Mouse (Mus musculus) v-Abl transformed pro-B cells (cell line): ENCODE data around the gene Tmem130.

Experiments used
- in situ Hi-C, 2 experiments: fragments of 400-800 bp; cut with MboI; formaldehyde crosslinking; loops; one replicate each; pipeline ENCODE4 v1.15.1; 2025; ENCODE audit not compliant: unreplicated experiment in 2 of 2

The Tmem130 gene

GRCm38 (mm10) chr5:144752432-144752831 lies 9.2 kb downstream of the Tmem130 start:
- in situ Hi-C loops: loop anchor here (25.0 kb wide), 2 partner anchors 1440 to 1640 kb away; partner anchors contain the start of genes E130309D02Rik (in 1 of the 2) and Rnf216 (in 1 of the 2)

GRCm38 (mm10) chr5:144737101-144737500 lies 24.5 kb downstream of the Tmem130 start:
- in situ Hi-C loops: loop anchor here (5.0 to 25.0 kb wide), 7 partner anchors 350 to 1302 kb away; partner anchors contain the start of gene Usp42 (in 1 of the 2)

- in situ Hi-C loops: loop anchor here (5.0 to 25.0 kb wide), 10 partner anchors 348 to 1303 kb away; partner anchors contain the start of gene Usp42 (in 1 of the 2)
Observed at GRCm38 (mm10) chr5:144734949-144735348, 26.7 kb downstream of the Tmem130 start.

- in situ Hi-C loops: loop anchor here (5.0 to 25.0 kb wide), 10 partner anchors 347 to 1302 kb away; partner anchors contain the start of gene Usp42 (in 1 of the 2)
Observed at GRCm38 (mm10) chr5:144733953-144734352, 27.7 kb downstream of the Tmem130 start.

- in situ Hi-C loops: loop anchor here in 1 of 2 experiments (25.0 kb wide), 1 partner anchor 1167 kb away; no protein-coding TSS in a partner anchor
Observed at GRCm38 (mm10) chr5:144729216-144729615, 32.4 kb downstream of the Tmem130 start.

GRCm38 (mm10) chr5:144728237-144728636 lies 33.4 kb downstream of the Tmem130 start:
- in situ Hi-C loops: loop anchor here in 1 of 2 experiments (25.0 kb wide), 1 partner anchor 1166 kb away; no protein-coding TSS in a partner anchor

GRCm38 (mm10) chr5:144727119-144727518 lies 34.5 kb downstream of the Tmem130 start:
- in situ Hi-C loops: loop anchor here in 1 of 2 experiments (25.0 kb wide), 1 partner anchor 1165 kb away; no protein-coding TSS in a partner anchor

- in situ Hi-C loops: loop anchor here in 1 of 2 experiments (25.0 kb wide), 1 partner anchor 1163 kb away; no protein-coding TSS in a partner anchor
Observed at GRCm38 (mm10) chr5:144725554-144725953, 36.1 kb downstream of the Tmem130 start.

GRCm38 (mm10) chr5:144724926-144725325 lies 36.7 kb downstream of the Tmem130 start:
- in situ Hi-C loops: loop anchor here (25.0 kb wide), 2 partner anchors 1163 to 1737 kb away; no protein-coding TSS in a partner anchor

GRCm38 (mm10) chr5:144720281-144720680 lies 41.3 kb downstream of the Tmem130 start:
- in situ Hi-C loops: loop anchor here in 1 of 2 experiments (25.0 kb wide), 1 partner anchor 1742 kb away; no protein-coding TSS in a partner anchor

- in situ Hi-C loops: loop anchor here in 1 of 2 experiments (25.0 kb wide), 1 partner anchor 1743 kb away; no protein-coding TSS in a partner anchor
Observed at GRCm38 (mm10) chr5:144719781-144720180, 41.8 kb downstream of the Tmem130 start.

- in situ Hi-C loops: loop anchor here in 1 of 2 experiments (25.0 kb wide), 1 partner anchor 1745 kb away; no protein-coding TSS in a partner anchor
Observed at GRCm38 (mm10) chr5:144717186-144717585, 44.4 kb downstream of the Tmem130 start.

GRCm38 (mm10) chr5:144713371-144713770 lies 48.2 kb downstream of the Tmem130 start:
- in situ Hi-C loops: loop anchor here in 1 of 2 experiments (25.0 kb wide), 1 partner anchor 1749 kb away; no protein-coding TSS in a partner anchor

- in situ Hi-C loops: loop anchor here in 1 of 2 experiments (25.0 kb wide), 1 partner anchor 1755 kb away; no protein-coding TSS in a partner anchor
Observed at GRCm38 (mm10) chr5:144707603-144708002, 54.0 kb downstream of the Tmem130 start.

GRCm38 (mm10) chr5:144703464-144704368 lies 57.9 kb downstream of the Tmem130 start:
- in situ Hi-C loops: loop anchor here in 1 of 2 experiments (25.0 kb wide), 1 partner anchor 1759 kb away; no protein-coding TSS in a partner anchor

- in situ Hi-C loops: no loop called here
Observed at GRCm38 (mm10) chr5:144695289-144696060, 66.1 kb downstream of the Tmem130 start.

GRCm38 (mm10) chr5:144694161-144694560 lies 67.5 kb downstream of the Tmem130 start:
- in situ Hi-C loops: no loop called here

- in situ Hi-C loops: no loop called here
Observed at GRCm38 (mm10) chr5:144691421-144691820, 70.2 kb downstream of the Tmem130 start.

GRCm38 (mm10) chr5:144688371-144688770 lies 73.2 kb downstream of the Tmem130 start:
- in situ Hi-C loops: no loop called here
